ENCODE assay signal across 15 mouse cellular contexts in genomic region chr6:135066795-135067445, GRCm38 (mm10). TPM values are rescaled to one million over a fixed set of nuclear protein-coding genes. Genes with fewer than 3 reads are reported as not detected.
DNase-seq lines count a peak whose midpoint lies in the region; ATAC-seq and TF ChIP-seq lines count a peak whose summit lies in the region.
"Had no signal": no experiment of that assay in that cellular context is flagged by ENCODE, and none has a peak within 500 bp of the region (broad histone marks: within the 10 kb centered on the region; RNA-seq: fewer than 3 reads in every experiment).

No protein-coding gene starts in this region.

- no peaks in the 10 kb centered on the region for H3K36me3 ChIP-seq in heart, embryonic 14.5 days (ENCODE audit: control insufficient read depth, insufficient read depth, low read length)
- H3K36me3 ChIP-seq in midbrain, embryonic 11.5 days (ENCODE audit: control insufficient read depth, insufficient read depth, low read length): no peaks in the 10 kb centered on the region
- no peaks in the 10 kb centered on the region for H3K36me3 ChIP-seq in midbrain, embryonic 15.5 days (replicated peaks)
- H3K36me3 ChIP-seq in stomach, embryonic 15.5 days: no peaks in the 10 kb centered on the region
- no peaks in the 10 kb centered on the region for H3K36me3 ChIP-seq in hindbrain, embryonic 12.5 days

- no peak for TF ChIP-seq POLR2A in embryonic fibroblast, embryonic 13.5 days (IDR thresholded peaks at IDR 0.05; ENCODE audit: low read depth, low read length)

- H3K27ac ChIP-seq in heart, embryonic 14.5 days (replicated peaks in 1 of 2; ENCODE audit: control insufficient read depth in 1 of 2, insufficient read depth in 1 of 2, low read depth in 2 of 2, low read length in 2 of 2): 0 out of 4 replicates have a peak overlapping the region, but pooled peaks of 1 of the 2 experiments have one; percentile 1
- no peak overlapping the region for H3K27ac ChIP-seq in midbrain, embryonic 11.5 days (ENCODE audit: low read depth, low read length)
- H3K27ac ChIP-seq in midbrain, embryonic 15.5 days: no peak overlapping the region
- no peak overlapping the region for H3K27ac ChIP-seq in embryonic fibroblast, embryonic 13.5 days (ENCODE audit: insufficient read depth, low read length)
- H3K27ac ChIP-seq in stomach, embryonic 15.5 days: no peak overlapping the region
- no peak overlapping the region for H3K27ac ChIP-seq in hindbrain, embryonic 12.5 days
- H3K27ac ChIP-seq: gastrocnemius, adult 2 months had no signal

- TF ChIP-seq CTCF in embryonic fibroblast, embryonic 13.5 days (IDR thresholded peaks at IDR 0.05; ENCODE audit: borderline replicate concordance, insufficient read depth, low read length): no peak

- H3K9ac ChIP-seq in heart, embryonic 14.5 days (ENCODE audit: low read length): no peak overlapping the region
- H3K9ac ChIP-seq in midbrain, embryonic 11.5 days (ENCODE audit: low read length): no peak overlapping the region
- no peak overlapping the region for H3K9ac ChIP-seq in midbrain, embryonic 15.5 days
- no peak overlapping the region for H3K9ac ChIP-seq in stomach, embryonic 15.5 days
- H3K9ac ChIP-seq in hindbrain, embryonic 12.5 days: no peak overlapping the region

- ATAC-seq in heart, embryonic 14.5 days (ENCODE audit: insufficient number of reproducible peaks, insufficient read depth, low FRiP score, low read depth): no peak
- ATAC-seq in midbrain, embryonic 11.5 days (ENCODE audit: low FRiP score): no peak; the same call in 1 of the 2 replicates
- ATAC-seq in midbrain, embryonic 15.5 days (replicated peaks): no peak
- ATAC-seq in stomach, embryonic 15.5 days (ENCODE audit: insufficient read depth, low FRiP score, low read depth): no peak
- no peak for ATAC-seq in hindbrain, embryonic 12.5 days (ENCODE audit: low FRiP score)

- no peak overlapping the region for H3K4me3 ChIP-seq in heart, embryonic 14.5 days (ENCODE audit: control insufficient read depth in 1 of 2, insufficient read depth in 1 of 2, low read depth in 1 of 2, low read length in 2 of 2)
- H3K4me3 ChIP-seq in midbrain, embryonic 11.5 days (ENCODE audit: low read depth, low read length): no peak overlapping the region
- H3K4me3 ChIP-seq in midbrain, embryonic 15.5 days: no peak overlapping the region
- H3K4me3 ChIP-seq in embryonic fibroblast, embryonic 13.5 days (ENCODE audit: insufficient read depth, low read length): peak overlapping the region; percentile 75
- H3K4me3 ChIP-seq in stomach, embryonic 15.5 days (replicated peaks): peak overlapping the region; percentile 48
- H3K4me3 ChIP-seq in hindbrain, embryonic 12.5 days: no peak overlapping the region

- peak overlapping the region; percentile 86 for H3K4me2 ChIP-seq in heart, embryonic 14.5 days (ENCODE audit: low read length)
- H3K4me2 ChIP-seq in midbrain, embryonic 11.5 days: peak overlapping the region; percentile 25; the same call in 1 of the 2 replicates
- no peak overlapping the region for H3K4me2 ChIP-seq in midbrain, embryonic 15.5 days
- H3K4me2 ChIP-seq in stomach, embryonic 15.5 days: peak overlapping the region; percentile 70
- H3K4me2 ChIP-seq in hindbrain, embryonic 12.5 days (replicated peaks): no peak overlapping the region

- H3K9me3 ChIP-seq in heart, embryonic 14.5 days (ENCODE audit: control insufficient read depth, low read length): no peaks in the 10 kb centered on the region
- H3K9me3 ChIP-seq in midbrain, embryonic 11.5 days (ENCODE audit: control insufficient read depth, low read length): no peaks in the 10 kb centered on the region
- H3K9me3 ChIP-seq in midbrain, embryonic 15.5 days: no peaks in the 10 kb centered on the region
- H3K9me3 ChIP-seq in stomach, embryonic 15.5 days: no peaks in the 10 kb centered on the region
- H3K9me3 ChIP-seq in hindbrain, embryonic 12.5 days (replicated peaks): no peaks in the 10 kb centered on the region

- intact Hi-C loops in heart, postnatal 10 days (cut with DNase I): no loop called here

- H3K4me1 ChIP-seq in heart, embryonic 14.5 days (ENCODE audit: control insufficient read depth in 2 of 2, insufficient read depth in 2 of 2, low read length in 2 of 2): peaks cover 9 to 17% of the 10 kb centered on the region in 2 experiments
- H3K4me1 ChIP-seq in midbrain, embryonic 11.5 days (ENCODE audit: control insufficient read depth, insufficient read depth, low read length): peaks cover 14% of the 10 kb centered on the region
- H3K4me1 ChIP-seq in midbrain, embryonic 15.5 days: peaks cover 11% of the 10 kb centered on the region
- H3K4me1 ChIP-seq in embryonic fibroblast, embryonic 13.5 days (ENCODE audit: control insufficient read depth, insufficient read depth, low read length): peaks cover 20% of the 10 kb centered on the region
- peaks cover 12% of the 10 kb centered on the region for H3K4me1 ChIP-seq in stomach, embryonic 15.5 days
- peaks cover 21% of the 10 kb centered on the region for H3K4me1 ChIP-seq in hindbrain, embryonic 12.5 days

- H3K27me3 ChIP-seq in heart, embryonic 14.5 days (ENCODE audit: control insufficient read depth, insufficient read depth, low read length): 0 out of 2 replicates have a peak, but pooled peaks cover 5% of the 10 kb centered on the region
- peaks cover 6% of the 10 kb centered on the region; the same call in 1 of the 2 replicates for H3K27me3 ChIP-seq in midbrain, embryonic 11.5 days (ENCODE audit: control insufficient read depth, insufficient read depth, low read length)
- H3K27me3 ChIP-seq in midbrain, embryonic 15.5 days (replicated peaks): peaks cover 13% of the 10 kb centered on the region
- H3K27me3 ChIP-seq in stomach, embryonic 15.5 days (replicated peaks): no peaks in the 10 kb centered on the region
- H3K27me3 ChIP-seq in hindbrain, embryonic 12.5 days: peaks cover 31% of the 10 kb centered on the region

- 31% methylated on average over 6 of the region's 6 CpGs for WGBS in heart, embryonic 14.5 days
- WGBS in midbrain, embryonic 11.5 days: 21% methylated on average over 6 of the region's 6 CpGs
- 19% methylated on average over 6 of the region's 6 CpGs for WGBS in midbrain, embryonic 15.5 days
- 42% methylated on average over 6 of the region's 6 CpGs for WGBS in stomach, embryonic 15.5 days
- 25% methylated on average over 6 of the region's 6 CpGs for WGBS in hindbrain, embryonic 12.5 days

- DNase-seq in heart, postnatal 10 days: no peak
- peak; percentile 88 for DNase-seq in midbrain, embryonic 11.5 days (ENCODE audit: low spot score, missing footprints)
- DNase-seq in adrenal gland, postnatal 4 days (ENCODE audit: low spot score in 2 of 2): no peak
- DNase-seq: adrenal gland, adult 2 months; cerebellum, adult 11 months; gastrocnemius, adult 2 months; thymus, postnatal 14 days had no signal

RNA-seq across cellular contexts. Expression of gene Gprc5a, which starts 1.5 kb away (rescaled TPM):
- polyA plus RNA-seq in heart, embryonic 14.5 days (2014; fragmentation: Nextera tagmentation; extraction: Ambion mirVana): 3.1 and 3.4 TPM in 2 replicates
- 1 to 10 TPM; 2.5 to 4.0 TPM for total RNA-seq in heart, postnatal 10 days (2021)
- polyA plus RNA-seq in midbrain, embryonic 11.5 days (2014; fragmentation: Nextera tagmentation; extraction: Ambion mirVana): 2.8 and 3.0 TPM in 2 replicates
- polyA plus RNA-seq in midbrain, embryonic 15.5 days (2015; fragmentation: Nextera tagmentation; extraction: Ambion mirVana): 0.40 and 0.65 TPM in 2 replicates
- 21.8 and 33.3 TPM in 2 replicates for polyA plus RNA-seq in embryonic fibroblast, embryonic 13.5 days (2011; ENCODE audit: insufficient read length, low read depth, missing spikeins)
- 12.2 and 13.9 TPM in 2 replicates for polyA plus RNA-seq in stomach, embryonic 15.5 days (2015; fragmentation: Nextera tagmentation; extraction: Ambion mirVana)
- 1.6 and 1.7 TPM in 2 replicates for polyA plus RNA-seq in hindbrain, embryonic 12.5 days (2016; fragmentation: Nextera tagmentation; extraction: Ambion mirVana)
- 1 to 10 TPM; 1.7 to 3.0 TPM for total RNA-seq in adrenal gland, postnatal 4 days (2021)

RNA-seq across cellular contexts. Expression of gene Gprc5d, which starts 51.2 kb away (rescaled TPM):
- polyA plus RNA-seq in heart, embryonic 14.5 days (2014; fragmentation: Nextera tagmentation; extraction: Ambion mirVana): not detected in 2 replicates
- total RNA-seq in heart, postnatal 10 days (2021): under 1 TPM in 1 of 2 experiments, not detected in 1; 0.25 TPM
- not detected in 2 replicates for polyA plus RNA-seq in midbrain, embryonic 11.5 days (2014; fragmentation: Nextera tagmentation; extraction: Ambion mirVana)
- polyA plus RNA-seq in midbrain, embryonic 15.5 days (2015; fragmentation: Nextera tagmentation; extraction: Ambion mirVana): not detected in 2 replicates
- 0.40 TPM in 1 of 2 replicates, not detected in the other for polyA plus RNA-seq in embryonic fibroblast, embryonic 13.5 days (2011; ENCODE audit: insufficient read length, low read depth, missing spikeins)
- polyA plus RNA-seq in stomach, embryonic 15.5 days (2015; fragmentation: Nextera tagmentation; extraction: Ambion mirVana): not detected in 2 replicates
- not detected in 2 replicates for polyA plus RNA-seq in hindbrain, embryonic 12.5 days (2016; fragmentation: Nextera tagmentation; extraction: Ambion mirVana)
- total RNA-seq in adrenal gland, postnatal 4 days (2021): not detected
- total RNA-seq: adrenal gland, adult 2 months; CH12.LX; gastrocnemius, adult 2 months; left cerebral cortex, postnatal 36 days; neutrophil, adult 5-6 weeks had no signal
- polyA plus RNA-seq: adrenal gland, adult 2 months had no signal

RNA-seq across cellular contexts. Expression of gene Ddx47, which starts 55.5 kb away (rescaled TPM):
- 61.1 and 69.4 TPM in 2 replicates for polyA plus RNA-seq in heart, embryonic 14.5 days (2014; fragmentation: Nextera tagmentation; extraction: Ambion mirVana)
- total RNA-seq in heart, postnatal 10 days (2021): 10 to 100 TPM; 43.0 to 47.6 TPM
- polyA plus RNA-seq in midbrain, embryonic 11.5 days (2014; fragmentation: Nextera tagmentation; extraction: Ambion mirVana): 103 TPM in 2 replicates
- 76.2 and 77.9 TPM in 2 replicates for polyA plus RNA-seq in midbrain, embryonic 15.5 days (2015; fragmentation: Nextera tagmentation; extraction: Ambion mirVana)
- 101 and 121 TPM in 2 replicates for polyA plus RNA-seq in embryonic fibroblast, embryonic 13.5 days (2011; ENCODE audit: insufficient read length, low read depth, missing spikeins)
- 98.2 and 99.2 TPM in 2 replicates for polyA plus RNA-seq in stomach, embryonic 15.5 days (2015; fragmentation: Nextera tagmentation; extraction: Ambion mirVana)
- 84.0 and 87.2 TPM in 2 replicates for polyA plus RNA-seq in hindbrain, embryonic 12.5 days (2016; fragmentation: Nextera tagmentation; extraction: Ambion mirVana)
- 10 to 100 TPM; 74.1 to 84.0 TPM for total RNA-seq in adrenal gland, postnatal 4 days (2021)

Comparison
In these comparisons a context has a peak if more than half of its experiments do, and no peak if none do; other contexts are left out.
1. H3K4me2 ChIP-seq: peak in heart, embryonic 14.5 days (single experiment), midbrain, embryonic 11.5 days (single experiment) and stomach, embryonic 15.5 days (single experiment); none in midbrain, embryonic 15.5 days (single experiment) and hindbrain, embryonic 12.5 days (single experiment).
2. H3K4me3 ChIP-seq: peak in embryonic fibroblast, embryonic 13.5 days (single experiment) and stomach, embryonic 15.5 days (single experiment); none in heart, embryonic 14.5 days (0 of 2), midbrain, embryonic 11.5 days (single experiment), midbrain, embryonic 15.5 days (single experiment) and hindbrain, embryonic 12.5 days (single experiment).